In genomic region chr6:78280541-78280940, GRCm38 (mm10) we compare ENCODE assay signal across 22 mouse cellular contexts.
DNase-seq lines count a peak whose midpoint lies in the region; ATAC-seq and TF ChIP-seq lines count a peak whose summit lies in the region.
"Had no signal": no experiment of that assay in that cellular context is flagged by ENCODE, and none has a peak within 500 bp of the region (broad histone marks: within the 10 kb centered on the region; RNA-seq: fewer than 3 reads in every experiment).

No protein-coding gene starts in this region.

- H3K9ac ChIP-seq in midbrain, embryonic 11.5 days (ENCODE audit: low read length): no peak overlapping the region
- H3K9ac ChIP-seq: embryonic facial prominence, embryonic 13.5 days; heart, embryonic 12.5 days; liver, embryonic 12.5 days; lung, embryonic 14.5 days; midbrain, embryonic 12.5 days had no signal

- DNase-seq in G1E (ENCODE audit: low spot score): no peak
- peak; percentile 84 for DNase-seq in brain, adult 2 months (ENCODE audit: low read depth, low spot score)
- peak; percentile 55 for DNase-seq in layer of hippocampus, adult 9-11 months
- peak; percentile 34 to 87 for DNase-seq in left cerebral cortex, postnatal 25 days (ENCODE audit: low spot score in 2 of 2)
- DNase-seq in cerebellum, postnatal 10 days: no peak
- no peak for DNase-seq in midbrain, embryonic 11.5 days (ENCODE audit: low spot score, missing footprints)
- no peak for DNase-seq in heart, postnatal 10 days
- DNase-seq: cerebellum, adult 18-20 months; heart, postnatal 36 days; lung, embryonic 14.5 days; thymus, postnatal 14 days had no signal

- H3K9me3 ChIP-seq in G1E (replicated peaks): peaks cover 3% of the 10 kb centered on the region; the same call in 1 of the 2 replicates
- H3K9me3 ChIP-seq in midbrain, embryonic 11.5 days (ENCODE audit: control insufficient read depth, low read length): no peaks in the 10 kb centered on the region
- H3K9me3 ChIP-seq: embryonic facial prominence, embryonic 13.5 days; forebrain, embryonic 10.5 days; heart, embryonic 12.5 days; liver, embryonic 12.5 days; midbrain, embryonic 12.5 days had no signal

- no peak overlapping the region for H3K27ac ChIP-seq in midbrain, embryonic 11.5 days (ENCODE audit: low read depth, low read length)
- H3K27ac ChIP-seq: embryonic facial prominence, embryonic 13.5 days; forebrain, embryonic 10.5 days; kidney, postnatal 0 days; liver, embryonic 12.5 days; macrophage; midbrain, embryonic 12.5 days; stomach, postnatal 0 days had no signal

- WGBS in midbrain, embryonic 11.5 days: 87% methylated on average over 5 of the region's 5 CpGs

- H3K4me2 ChIP-seq in midbrain, embryonic 11.5 days: no peak overlapping the region
- H3K4me2 ChIP-seq: embryonic facial prominence, embryonic 13.5 days; heart, embryonic 12.5 days; liver, embryonic 12.5 days; lung, embryonic 14.5 days; midbrain, embryonic 12.5 days had no signal

- no peaks in the 10 kb centered on the region for H3K36me3 ChIP-seq in G1E (replicated peaks)
- no peaks in the 10 kb centered on the region for H3K36me3 ChIP-seq in midbrain, embryonic 11.5 days (ENCODE audit: control insufficient read depth, insufficient read depth, low read length)
- H3K36me3 ChIP-seq: embryonic facial prominence, embryonic 13.5 days; forebrain, embryonic 10.5 days; heart, embryonic 12.5 days; liver, embryonic 12.5 days; midbrain, embryonic 12.5 days had no signal

- no peak for TF ChIP-seq CTCF in G1E (IDR thresholded peaks at IDR 0.05; ENCODE audit: low read depth, low read length)

- no peak overlapping the region for H3K4me3 ChIP-seq in G1E (ENCODE audit: low read depth, low read length)
- no peak overlapping the region for H3K4me3 ChIP-seq in midbrain, embryonic 11.5 days (ENCODE audit: low read depth, low read length)
- H3K4me3 ChIP-seq: embryonic facial prominence, embryonic 13.5 days; forebrain, embryonic 10.5 days; heart, embryonic 12.5 days; liver, embryonic 12.5 days; midbrain, embryonic 12.5 days; myocyte had no signal

- no peaks in the 10 kb centered on the region for H3K27me3 ChIP-seq in G1E (ENCODE audit: insufficient read depth, low read length)
- H3K27me3 ChIP-seq in midbrain, embryonic 11.5 days (ENCODE audit: control insufficient read depth, insufficient read depth, low read length): no peaks in the 10 kb centered on the region
- H3K27me3 ChIP-seq: embryonic facial prominence, embryonic 13.5 days; heart, embryonic 12.5 days; liver, embryonic 12.5 days; midbrain, embryonic 12.5 days had no signal

- H3K4me1 ChIP-seq in G1E (ENCODE audit: insufficient read depth, low read depth, low read length): no peaks in the 10 kb centered on the region
- no peaks in the 10 kb centered on the region for H3K4me1 ChIP-seq in midbrain, embryonic 11.5 days (ENCODE audit: control insufficient read depth, insufficient read depth, low read length)
- H3K4me1 ChIP-seq: forebrain, embryonic 10.5 days; heart, embryonic 12.5 days; liver, embryonic 12.5 days; midbrain, embryonic 12.5 days had no signal

- peak; percentile 8; the same call in 1 of the 2 replicates for ATAC-seq in G1E (ENCODE audit: extremely low read depth, insufficient number of reproducible peaks, low FRiP score, poor library complexity, severe bottlenecking)
- ATAC-seq in midbrain, embryonic 11.5 days (ENCODE audit: low FRiP score): no peak
- ATAC-seq: hindbrain, embryonic 16.5 days; intestine, postnatal 0 days; liver, embryonic 12.5 days had no signal

- intact Hi-C loops in left cerebral cortex, postnatal 25 days (cut with DNase I): loop anchor here (2.0 to 5.0 kb wide), 2 partner anchors 180 to 418 kb away; no protein-coding TSS in a partner anchor
- intact Hi-C loops in heart, postnatal 10 days (cut with DNase I): no loop called here

Comparison
In these comparisons a context has a peak if more than half of its experiments do, and no peak if none do; other contexts are left out.
1. DNase-seq: peak in brain, adult 2 months (single experiment), layer of hippocampus, adult 9-11 months (single experiment) and left cerebral cortex, postnatal 25 days (2 of 2); none in G1E (single experiment), cerebellum, postnatal 10 days (0 of 2), midbrain, embryonic 11.5 days (single experiment) and heart, postnatal 10 days (0 of 2).